Mouse (Mus musculus): ENCODE measurements around the gene Mcf2l.

Gene Mcf2l

GRCm38 (mm10) chr8:12915187-12916006, 41.8 kb downstream of the Mcf2l start:
- DNase-seq, result no peak

- DNase-seq, result no peak
These were observed 42.7 kb downstream of the Mcf2l start for GRCm38 (mm10) chr8:12916156-12916900.

- DNase-seq, result no peak
These were observed 43.4 kb downstream of the Mcf2l start for GRCm38 (mm10) chr8:12917029-12917428.

- no peak for DNase-seq
These were observed 44.2 kb downstream of the Mcf2l start for GRCm38 (mm10) chr8:12917831-12918230.

GRCm38 (mm10) chr8:12920599-12920998, 47.0 kb downstream of the Mcf2l start:
- no peak for DNase-seq

GRCm38 (mm10) chr8:12925051-12925450, 51.4 kb downstream of the Mcf2l start:
- DNase-seq, result no peak

- peak; percentile 83 for DNase-seq
These were observed 52.4 kb downstream of the Mcf2l start for GRCm38 (mm10) chr8:12925941-12926381.

GRCm38 (mm10) chr8:12927204-12927983, 53.8 kb downstream of the Mcf2l start:
- DNase-seq, result peak; percentile 90

- no peak for DNase-seq
These were observed 54.4 kb downstream of the Mcf2l start for GRCm38 (mm10) chr8:12928033-12928432.

- no peak for DNase-seq
These were observed 55.3 kb downstream of the Mcf2l start for GRCm38 (mm10) chr8:12928931-12929330.

GRCm38 (mm10) chr8:12930290-12930689, 56.7 kb downstream of the Mcf2l start:
- peak; percentile 84 for DNase-seq

- DNase-seq, result peak; percentile 43
These were observed 57.8 kb downstream of the Mcf2l start for GRCm38 (mm10) chr8:12931426-12931825.

GRCm38 (mm10) chr8:12932520-12932919, 58.9 kb downstream of the Mcf2l start:
- no peak for DNase-seq

- no peak for DNase-seq
These were observed 60.2 kb downstream of the Mcf2l start for GRCm38 (mm10) chr8:12933765-12934164.

GRCm38 (mm10) chr8:12934453-12935043, 60.9 kb downstream of the Mcf2l start:
- no peak for DNase-seq

- no peak for DNase-seq
These were observed 66.9 kb downstream of the Mcf2l start for GRCm38 (mm10) chr8:12940549-12940948.

GRCm38 (mm10) chr8:12941161-12941926, 67.7 kb downstream of the Mcf2l start:
- no peak for DNase-seq

- DNase-seq, result no peak
These were observed 74.3 kb downstream of the Mcf2l start for GRCm38 (mm10) chr8:12947604-12948573.

GRCm38 (mm10) chr8:12948574-12948961, 75.0 kb downstream of the Mcf2l start:
- DNase-seq, result no peak

- DNase-seq, result no peak
These were observed 77.5 kb downstream of the Mcf2l start for GRCm38 (mm10) chr8:12951051-12951630.
